Mouse (Mus musculus) lung, embryonic 14.5 days (tissue): ENCODE measurements around the gene Gm10160. TPM values are rescaled to one million over a fixed set of nuclear protein-coding genes. Genes with fewer than 3 reads are reported as not detected.
A peak's percentile ranks its signal among the peaks of the same experiment; 100 is the strongest.
"Not testable (repeated sequence)": the region's sequence is repeated elsewhere in the genome, so short reads cannot be mapped to it uniquely, and the experiment has no call there.

Experiments used
- ATAC-seq: fragments of 200-750 bp; cut with Nextera tagmentation; 2 replicates; pipeline ENCODE4 v1.8.0; 2017; ENCODE audit warnings: mild to moderate bottlenecking, moderate TSS enrichment, moderate library complexity; ENCODE audit not compliant: insufficient read depth
- DNase-seq: peaks from one replicate; pipeline ENCODE4 v3.0.0-alpha.2; 2015
- H3K27ac ChIP-seq: fragments of 300-500 bp; sonication (generic); 2 replicates; pipeline ENCODE4 v1.5.1; 2014; ENCODE audit warnings: low read depth, mild to moderate bottlenecking, moderate library complexity
- H3K27me3 ChIP-seq: fragments of 300-500 bp; sonication (generic); 2 replicates; pipeline ENCODE4 v1.6.1; 2014; ENCODE audit warnings: low read length, control low read depth; ENCODE audit not compliant: insufficient read depth
- H3K36me3 ChIP-seq: fragments of 300-500 bp; sonication (generic); 2 replicates; pipeline ENCODE4 v1.6.1; 2014; ENCODE audit warnings: control low read depth; ENCODE audit not compliant: insufficient read depth
- H3K4me1 ChIP-seq: fragments of 300-500 bp; sonication (generic); 2 replicates; pipeline ENCODE4 v1.6.1; 2014; ENCODE audit warnings: antibody characterized with exemption, control low read depth; ENCODE audit not compliant: insufficient read depth
- H3K4me2 ChIP-seq: fragments of 300-500 bp; sonication (generic); 2 replicates; pipeline ENCODE4 v1.6.1; 2014; ENCODE audit warnings: mild to moderate bottlenecking
- H3K4me3 ChIP-seq: fragments of 300-500 bp; sonication (generic); 2 replicates; pipeline ENCODE4 v1.5.1; 2014; ENCODE audit warnings: low read depth, low read length
- H3K9ac ChIP-seq: fragments of 300-500 bp; sonication (generic); 2 replicates; pipeline ENCODE4 v1.6.1; 2014
- H3K9me3 ChIP-seq: fragments of 300-500 bp; sonication (generic); 2 replicates; pipeline ENCODE4 v1.6.1; 2016; ENCODE audit warnings: low read depth, low read length, control low read depth
- CTCF ChIP-seq: IDR thresholded peaks from 2 replicates; pipeline ENCODE4 v1.5.1; 2016; ENCODE audit warnings: antibody characterized with exemption, low read depth
- WGBS: fragments of 180-500 bp; shearing (Covaris S2); extraction: QIAGEN DNeasy Blood & Tissue Kit; methylation state at CpG from one replicate; pipeline ENCODE4 v1.1.7; 2014; 5-methylcytosine and 5-hydroxymethylcytosine counted together
- polyA plus RNA-seq: library from polyadenylated mRNA; unstranded; fragments of >200 nt; fragmentation: Nextera tagmentation; extraction: Ambion mirVana; gene quantifications from 2 replicates; pipeline ENCODE4 v1.2.1, GENCODE M21; 2014

The Gm10160 gene
- polyA plus RNA-seq, 1 experiment from 2014 or later: not detected

- WGBS: 71% methylated on average over 7 of the region's 7 CpGs
- no peak overlapping the region for H3K27ac ChIP-seq
- no peaks in the 10 kb centered on the region for H3K4me1 ChIP-seq
- TF ChIP-seq CTCF: no peak
- H3K4me3 ChIP-seq: no peak overlapping the region
- no peaks in the 10 kb centered on the region for H3K9me3 ChIP-seq
- H3K9ac ChIP-seq: no peak overlapping the region
- ATAC-seq (no peak), DNase-seq (no peak)
- H3K4me2 ChIP-seq: no peak overlapping the region
- H3K36me3 ChIP-seq: no peaks in the 10 kb centered on the region
- no peaks in the 10 kb centered on the region for H3K27me3 ChIP-seq
These were observed 13.5 kb downstream of the Gm10160 start for GRCm38 (mm10) chr7:81842141-81842540.

GRCm38 (mm10) chr7:81841439-81841838 lies 14.2 kb downstream of the Gm10160 start:
- 69% methylated on average over 6 of the region's 6 CpGs for WGBS
- Histone ChIP-seq H3K36me3 (no peaks in the 10 kb centered on the region), H3K4me2 (no peak overlapping the region), H3K27me3 (no peaks in the 10 kb centered on the region), H3K9ac (no peak overlapping the region), H3K27ac (no peak overlapping the region), H3K4me1 (no peaks in the 10 kb centered on the region), H3K4me3 (no peak overlapping the region), H3K9me3 (no peaks in the 10 kb centered on the region)
- DNase-seq (no peak), ATAC-seq (no peak)
- TF ChIP-seq CTCF: no peak

- no peaks in the 10 kb centered on the region for H3K36me3 ChIP-seq
- H3K9me3 ChIP-seq: no peaks in the 10 kb centered on the region
- H3K27me3 ChIP-seq: no peaks in the 10 kb centered on the region
- ATAC-seq: no peak
- H3K27ac ChIP-seq: no peak overlapping the region
- H3K9ac ChIP-seq: no peak overlapping the region
- H3K4me2 ChIP-seq: no peak overlapping the region
- no peak overlapping the region for H3K4me3 ChIP-seq
- no peak for TF ChIP-seq CTCF
- no peak for DNase-seq
- no peaks in the 10 kb centered on the region for H3K4me1 ChIP-seq
- 64% methylated on average over 7 of the region's 7 CpGs for WGBS
These were observed 14.9 kb downstream of the Gm10160 start for GRCm38 (mm10) chr7:81840661-81841181.

- DNase-seq (no peak), ATAC-seq (no peak)
- Histone ChIP-seq H3K4me3 (no peak overlapping the region), H3K27me3 (no peaks in the 10 kb centered on the region), H3K27ac (no peak overlapping the region), H3K36me3 (no peaks in the 10 kb centered on the region), H3K9me3 (no peaks in the 10 kb centered on the region), H3K9ac (no peak overlapping the region), H3K4me2 (no peak overlapping the region), H3K4me1 (no peaks in the 10 kb centered on the region)
- 52% methylated on average over 6 of the region's 6 CpGs for WGBS
- no peak for TF ChIP-seq CTCF
These were observed 15.8 kb downstream of the Gm10160 start for GRCm38 (mm10) chr7:81839746-81840145.

- WGBS: 80% methylated on average over 5 of the region's 5 CpGs
- not testable (repeated sequence) for H3K4me1 ChIP-seq, ATAC-seq, H3K9ac ChIP-seq, H3K4me2 ChIP-seq, H3K27me3 ChIP-seq, H3K9me3 ChIP-seq, H3K4me3 ChIP-seq, DNase-seq, H3K27ac ChIP-seq, H3K36me3 ChIP-seq
These were observed 17.8 kb downstream of the Gm10160 start for GRCm38 (mm10) chr7:81837771-81838170.

GRCm38 (mm10) chr7:81835430-81835829 lies 20.2 kb downstream of the Gm10160 start:
- no peak for ATAC-seq
- Histone ChIP-seq H3K9ac (no peak overlapping the region), H3K27ac (no peak overlapping the region), H3K9me3 (no peaks in the 10 kb centered on the region), H3K4me2 (no peak overlapping the region), H3K36me3 (no peaks in the 10 kb centered on the region), H3K4me1 (no peaks in the 10 kb centered on the region), H3K4me3 (no peak overlapping the region), H3K27me3 (no peaks in the 10 kb centered on the region)
- no peak for DNase-seq
- WGBS: 86% methylated on average over 5 of the region's 5 CpGs
- TF ChIP-seq CTCF: no peak

- no peaks in the 10 kb centered on the region for H3K27me3 ChIP-seq
- no peaks in the 10 kb centered on the region for H3K4me1 ChIP-seq
- H3K27ac ChIP-seq: no peak overlapping the region
- no peak overlapping the region for H3K9ac ChIP-seq
- no peaks in the 10 kb centered on the region for H3K9me3 ChIP-seq
- ATAC-seq (no peak), DNase-seq (no peak)
- H3K36me3 ChIP-seq: no peaks in the 10 kb centered on the region
- no peak overlapping the region for H3K4me2 ChIP-seq
- H3K4me3 ChIP-seq: no peak overlapping the region
- no peak for TF ChIP-seq CTCF
These were observed 20.7 kb downstream of the Gm10160 start for GRCm38 (mm10) chr7:81834847-81835246.

- H3K4me3 ChIP-seq: peak within 1 kb of the TSS; percentile 69
- H3K27me3 ChIP-seq: no peaks in the 10 kb centered on the region
- peak within 1 kb of the TSS; percentile 79 for H3K9ac ChIP-seq
- no peaks in the 10 kb centered on the region for H3K36me3 ChIP-seq
- H3K9me3 ChIP-seq: no peaks in the 10 kb centered on the region
- DNase-seq (peak; percentile 96), ATAC-seq (peak; percentile 93)
- 2% methylated on average over 53 of the region's 58 CpGs for WGBS
- peaks cover 11% of the 10 kb centered on the region for H3K4me1 ChIP-seq
- TF ChIP-seq CTCF: no peak
- H3K27ac ChIP-seq: peak within 1 kb of the TSS; percentile 94
- peak within 1 kb of the TSS; percentile 77 for H3K4me2 ChIP-seq
These were observed 26.2 kb downstream of the Gm10160 start, which contains the start of gene Btbd1 for GRCm38 (mm10) chr7:81829379-81829894. Gene Btbd1, minus strand, starts transcription at chr7:81829431.
